Mouse (Mus musculus) bone marrow macrophage, adult 2 months (primary cell): ENCODE data around the gene Arf3.

Experiments used
- CTCF ChIP-seq: IDR thresholded peaks from 2 replicates; pipeline ENCODE4 v1.5.1; 2012; ENCODE audit warnings: low read depth, mild to moderate bottlenecking, low read length, moderate library complexity
- POLR2A ChIP-seq: IDR thresholded peaks from 2 replicates; pipeline ENCODE4 v1.6.1; 2012; ENCODE audit warnings: mild to moderate bottlenecking, low read depth, low read length, borderline replicate concordance

DNA sequence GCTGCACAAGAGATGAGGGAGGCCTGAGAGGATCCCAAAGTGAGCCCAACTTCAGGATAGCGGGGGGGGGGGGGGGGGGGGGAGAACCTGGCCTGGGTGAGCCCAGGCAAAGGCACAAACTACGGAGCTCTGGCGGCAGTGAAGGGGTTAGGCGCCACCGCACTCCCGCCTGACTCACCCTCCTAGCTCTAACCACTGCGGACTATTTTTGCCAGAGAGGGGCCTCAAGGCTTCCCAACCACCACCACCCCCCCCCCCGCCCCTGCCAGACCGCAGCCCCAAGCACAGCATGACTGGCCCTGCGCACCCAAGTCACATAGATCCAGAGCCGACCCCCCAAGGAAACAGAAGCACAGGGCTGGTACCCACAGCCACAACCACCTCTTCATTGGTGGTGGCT, 15.8 kb upstream of the Arf3 start:
- TF ChIP-seq CTCF: no peak
- no peak for TF ChIP-seq POLR2A
